Mouse (Mus musculus): ENCODE data around the gene Svip. TPM values are rescaled to one million over a fixed set of nuclear protein-coding genes. Genes with fewer than 3 reads are reported as not detected.

Gene Svip
- total RNA-seq, 2 experiments from 2014 or later, result 21.0 to 24.2 TPM

DNA sequence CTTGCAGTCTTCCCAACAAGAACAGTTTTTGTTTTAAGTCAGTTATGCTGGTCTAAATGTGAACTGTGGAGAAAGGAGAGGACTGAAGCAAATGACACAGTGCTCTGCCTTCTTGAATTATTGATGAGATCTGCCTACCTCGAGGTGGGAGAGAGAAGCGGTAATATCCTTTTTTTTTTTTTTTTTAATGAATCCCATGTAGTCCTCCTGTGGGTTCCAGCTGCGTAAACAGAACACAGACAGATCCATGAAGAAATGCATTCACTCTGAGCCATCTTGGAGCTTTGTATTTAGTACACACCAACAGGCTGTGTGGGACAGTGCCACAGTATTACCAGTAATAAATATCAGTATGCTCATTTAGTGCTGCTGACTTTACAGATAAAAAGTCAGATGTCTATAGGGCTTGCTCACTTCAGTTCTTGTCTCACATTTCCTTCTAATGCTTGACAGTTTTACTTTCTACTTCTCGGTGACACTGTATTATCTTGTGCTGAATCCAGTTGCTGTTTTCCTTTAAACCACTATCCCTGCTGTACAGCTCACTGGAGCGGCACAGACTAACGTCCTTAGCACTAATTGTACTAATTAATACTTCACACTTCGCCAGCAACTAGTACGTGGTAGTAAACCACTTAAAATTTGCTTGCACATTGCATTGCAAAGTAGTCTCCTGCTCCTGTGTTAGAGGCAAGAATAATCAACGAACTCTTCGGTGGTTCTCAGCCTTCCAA lies 43.4 kb downstream of the Svip start:
- DNase-seq (ENCODE audit: low spot score), result no peak

DNA sequence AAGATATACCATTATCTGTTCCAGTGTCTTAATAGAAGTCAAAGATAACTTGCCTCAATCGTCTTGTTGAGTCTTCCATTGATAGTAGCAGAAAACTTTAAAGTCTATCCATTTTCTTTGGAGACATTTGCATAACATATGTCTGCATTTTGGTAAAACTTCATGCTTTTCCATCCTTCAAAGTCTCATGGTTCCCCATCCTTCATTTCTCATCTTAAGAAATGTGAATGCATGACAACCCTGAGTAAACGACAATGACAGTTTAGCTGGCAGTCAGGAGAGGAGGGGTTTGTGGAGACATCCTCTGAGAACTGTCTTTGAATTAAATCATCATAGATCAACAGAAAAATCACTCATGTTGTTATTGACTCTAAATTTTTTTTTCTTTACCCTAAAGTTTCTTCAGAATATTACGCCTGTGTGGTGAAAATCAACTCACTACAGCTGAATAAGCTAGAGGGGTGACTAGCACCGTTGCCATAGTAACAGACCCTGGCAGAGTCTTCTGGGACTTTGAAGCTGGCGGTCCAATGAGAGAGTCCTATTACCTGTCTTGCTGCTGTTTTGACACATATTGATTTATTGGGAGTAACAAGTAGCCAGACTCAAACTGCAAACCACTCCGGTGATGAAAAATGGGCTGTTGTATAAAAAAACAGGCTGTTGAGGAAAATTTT lies 45.0 kb downstream of the Svip start:
- DNase-seq (ENCODE audit: low spot score), result no peak

DNA sequence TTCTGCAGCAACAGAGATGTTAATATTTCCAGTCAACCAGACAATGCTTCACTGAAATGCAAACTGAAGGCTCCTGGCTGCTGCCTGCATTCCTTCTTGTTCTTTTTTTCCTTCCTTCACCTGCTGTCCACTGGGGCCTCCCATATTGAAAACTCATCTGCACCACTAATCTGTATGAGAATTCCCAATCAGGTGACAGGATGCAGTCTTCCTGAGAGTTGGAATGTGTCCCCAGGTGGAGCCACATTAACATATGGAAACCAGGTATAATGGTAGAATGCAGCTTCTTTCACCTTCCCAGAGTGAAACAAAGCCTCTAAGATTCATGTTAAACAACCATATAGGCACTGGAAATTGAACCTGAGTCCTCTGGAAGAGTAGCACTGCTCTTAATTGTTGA lies 48.1 kb downstream of the Svip start:
- DNase-seq (ENCODE audit: low spot score), result no peak

DNA sequence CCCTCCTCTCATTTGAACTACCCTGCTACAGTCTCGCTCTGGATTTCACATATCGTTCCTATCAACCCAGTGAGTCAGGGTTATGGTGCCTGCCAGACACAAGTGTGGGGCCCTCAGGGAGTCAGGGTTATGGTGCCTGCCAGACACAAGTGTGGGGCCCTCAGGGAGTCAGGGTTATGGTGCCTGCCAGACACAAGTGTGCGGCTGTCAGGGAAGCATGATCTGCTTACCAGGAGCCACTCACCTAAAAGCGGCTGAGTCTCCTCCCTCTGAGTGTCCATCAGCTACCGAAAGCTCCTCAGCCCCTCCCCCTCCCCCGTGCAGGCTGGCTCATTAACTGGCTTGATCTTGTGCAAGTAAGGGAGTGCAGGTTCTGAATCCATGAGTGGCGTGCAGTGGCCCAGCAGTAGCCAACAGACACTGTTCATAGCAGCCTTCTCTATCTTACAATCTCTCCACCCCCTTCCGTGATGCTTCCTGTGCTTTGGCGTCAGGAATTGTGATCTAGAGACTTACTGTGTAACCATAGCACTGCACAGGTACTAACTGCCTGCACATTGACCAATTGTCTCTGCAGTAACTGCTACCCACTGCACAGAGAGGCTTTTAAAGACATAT lies 50.3 kb downstream of the Svip start:
- no peak for DNase-seq (ENCODE audit: low spot score)

Other genes with a start within 250 kb of the Svip start
- 1 to 10 TPM; 3.5 to 4.7 TPM for gene Gas2, start 144.0 kb downstream of the Svip start, total RNA-seq (2021)
- 1 to 10 TPM; 1.1 to 1.3 TPM for gene Fancf, start 143.8 kb downstream of the Svip start, total RNA-seq (2021)
- not detected for gene 1700015G11Rik, start 9.7 kb upstream of the Svip start, total RNA-seq (2021)